Mouse (Mus musculus) limb, embryonic 12.5 days (tissue): Measurements from ENCODE around the gene Txndc15. TPM values are rescaled to one million over a fixed set of nuclear protein-coding genes. Genes with fewer than 3 reads are reported as not detected.
A peak's percentile ranks its signal among the peaks of the same experiment; 100 is the strongest.

ENCODE experiments used
- ATAC-seq: fragments of 200-750 bp; cut with Nextera tagmentation; 2 replicates; pipeline ENCODE4 v1.8.0; 2017; ENCODE audit warnings: low read depth, moderate TSS enrichment; ENCODE audit not compliant: insufficient number of reproducible peaks, insufficient read depth, low FRiP score, low TSS enrichment
- H3K27ac ChIP-seq: fragments of 300-500 bp; sonication (generic); 2 replicates; pipeline ENCODE4 v1.5.1; 2016; ENCODE audit warnings: mild to moderate bottlenecking, moderate library complexity
- H3K27me3 ChIP-seq: fragments of 300-500 bp; sonication (generic); 2 replicates; pipeline ENCODE4 v1.6.1; 2016; ENCODE audit warnings: mild to moderate bottlenecking, moderate library complexity
- H3K36me3 ChIP-seq: fragments of 300-500 bp; sonication (generic); 2 replicates; pipeline ENCODE4 v1.6.1; 2016; ENCODE audit warnings: mild to moderate bottlenecking, moderate library complexity
- H3K4me1 ChIP-seq: fragments of 300-500 bp; sonication (generic); replicated peaks from 2 replicates; pipeline ENCODE4 v1.6.1; 2016
- H3K4me2 ChIP-seq: fragments of 300-500 bp; sonication (generic); 2 replicates; pipeline ENCODE4 v1.6.1; 2016; ENCODE audit warnings: mild to moderate bottlenecking, moderate library complexity
- H3K4me3 ChIP-seq: fragments of 300-500 bp; sonication (generic); replicated peaks from 2 replicates; pipeline ENCODE4 v1.5.1; 2016; ENCODE audit warnings: mild to moderate bottlenecking
- H3K9ac ChIP-seq: fragments of 300-500 bp; sonication (generic); replicated peaks from 2 replicates; pipeline ENCODE4 v1.6.1; 2016; ENCODE audit warnings: mild to moderate bottlenecking, moderate library complexity
- H3K9me3 ChIP-seq: fragments of 300-500 bp; sonication (generic); 2 replicates; pipeline ENCODE4 v1.6.1; 2016; ENCODE audit warnings: mild to moderate bottlenecking, moderate library complexity
- WGBS: fragments of 180-500 bp; shearing (Covaris S2); methylation state at CpG from one replicate; pipeline ENCODE4 v1.1.7; 2016; 5-methylcytosine and 5-hydroxymethylcytosine counted together
- polyA plus RNA-seq: library from polyadenylated mRNA; unstranded; fragments of >200 nt; fragmentation: Nextera tagmentation; extraction: Ambion mirVana; gene quantifications from 2 replicates; pipeline ENCODE4 v1.2.1, GENCODE M21; 2016

Gene Txndc15
- polyA plus RNA-seq = 94.1 and 95.8 TPM in 2 replicates

GRCm38 (mm10) chr13:55714501-55715166 is at the start of gene Txndc15:
TSS of gene Txndc15 (plus strand) at chr13:55714650.
- under 1% methylated on average over 63 of the region's 63 CpGs for WGBS
- Histone ChIP-seq H3K4me1 (peaks cover 20% of the 10 kb centered on the region), H3K4me3 (peak within 1 kb of the TSS; percentile 95), H3K9ac (peak within 1 kb of the TSS; percentile 95), H3K9me3 (no peaks in the 10 kb centered on the region), H3K4me2 (peak within 1 kb of the TSS; percentile 53), H3K36me3 (peaks cover 20% of the 10 kb centered on the region), H3K27me3 (no peaks in the 10 kb centered on the region), H3K27ac (peak within 1 kb of the TSS; percentile 92)
- ATAC-seq = peak; percentile 88

GRCm38 (mm10) chr13:55668550-55668949 is 45.9 kb upstream of the Txndc15 start:
- no peak overlapping the region for H3K9ac ChIP-seq
- H3K27ac ChIP-seq = no peak overlapping the region
- ATAC-seq = no peak
- 0 out of 2 replicates have a peak, but pooled peaks cover 4% of the 10 kb centered on the region for H3K9me3 ChIP-seq
- H3K36me3 ChIP-seq = peaks cover 93% of the 10 kb centered on the region
- H3K4me3 ChIP-seq = no peak overlapping the region
- no peaks in the 10 kb centered on the region for H3K4me1 ChIP-seq
- no peak overlapping the region for H3K4me2 ChIP-seq
- 85% methylated on average over 6 of the region's 6 CpGs for WGBS
- H3K27me3 ChIP-seq = no peaks in the 10 kb centered on the region

- peaks cover 91% of the 10 kb centered on the region for H3K36me3 ChIP-seq
These were observed 41.7 kb upstream of the Txndc15 start for GRCm38 (mm10) chr13:55672711-55673110.

DNA sequence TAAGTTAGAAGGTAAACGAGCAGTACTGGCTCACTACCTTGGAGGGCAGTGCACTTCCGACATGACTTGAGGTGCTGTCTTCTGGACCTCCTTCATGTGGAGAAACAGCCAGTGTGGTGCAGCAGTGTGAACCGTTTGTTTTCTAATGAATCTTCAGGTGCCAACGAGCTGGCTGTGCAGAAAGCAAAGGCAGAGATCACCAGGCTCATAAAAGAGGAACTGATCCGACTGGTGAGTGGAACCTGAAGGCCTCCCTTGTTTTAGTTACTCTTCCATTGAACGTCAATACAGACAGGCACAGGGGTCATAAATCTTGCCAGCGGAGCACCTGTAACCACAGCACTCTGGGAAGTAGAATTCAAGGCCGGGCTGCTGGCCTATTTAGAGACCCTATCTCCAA is 37.1 kb upstream of the Txndc15 start:
- WGBS = 74% methylated on average over 8 of the region's 8 CpGs
- no peak overlapping the region for H3K27ac ChIP-seq
- H3K9ac ChIP-seq = no peak overlapping the region
- H3K36me3 ChIP-seq = peaks cover 85% of the 10 kb centered on the region
- ATAC-seq = no peak
- no peak overlapping the region for H3K4me3 ChIP-seq
- no peaks in the 10 kb centered on the region for H3K9me3 ChIP-seq
- no peaks in the 10 kb centered on the region for H3K4me1 ChIP-seq
- H3K27me3 ChIP-seq = no peaks in the 10 kb centered on the region
- no peak overlapping the region for H3K4me2 ChIP-seq

More at GRCm38 (mm10) chr13:55672711-55673110, 41.7 kb upstream of the Txndc15 start:
- H3K9me3 ChIP-seq = 0 out of 2 replicates have a peak, but pooled peaks cover 4% of the 10 kb centered on the region
- WGBS = 93% methylated on average over 6 of the region's 6 CpGs
- H3K4me1 ChIP-seq = no peaks in the 10 kb centered on the region
- no peak overlapping the region for H3K9ac ChIP-seq
- no peak overlapping the region for H3K27ac ChIP-seq
- no peak for ATAC-seq
- no peak overlapping the region for H3K4me2 ChIP-seq
- H3K4me3 ChIP-seq = no peak overlapping the region
- no peaks in the 10 kb centered on the region for H3K27me3 ChIP-seq

DNA sequence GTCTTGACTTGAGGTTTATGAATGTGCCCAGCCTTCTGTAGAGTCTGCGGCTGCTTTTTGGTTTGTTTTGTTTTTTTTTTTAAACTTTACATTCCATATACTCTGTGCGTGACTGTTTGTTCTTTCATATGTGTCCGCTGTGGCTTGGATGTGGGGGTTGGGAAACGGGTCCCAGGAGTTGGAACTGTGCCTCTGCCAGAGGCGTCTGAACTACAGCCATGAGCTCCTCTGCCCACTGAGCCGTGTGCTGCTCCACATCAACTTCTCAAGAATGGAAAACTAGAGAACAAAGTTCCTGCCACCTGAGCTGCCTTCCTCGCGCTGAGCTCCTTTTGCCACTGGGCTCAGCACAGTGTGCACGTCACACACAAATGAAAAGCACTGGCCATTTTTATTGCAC is 32.2 kb upstream of the Txndc15 start:
- H3K4me3 ChIP-seq = no peak overlapping the region
- H3K27me3 ChIP-seq = no peaks in the 10 kb centered on the region
- peaks cover 4% of the 10 kb centered on the region; the same call in 1 of the 2 replicates for H3K4me1 ChIP-seq
- no peak overlapping the region for H3K9ac ChIP-seq
- no peak overlapping the region for H3K27ac ChIP-seq
- H3K9me3 ChIP-seq = no peaks in the 10 kb centered on the region
- H3K36me3 ChIP-seq = peaks cover 49% of the 10 kb centered on the region
- ATAC-seq = no peak
- WGBS = 89% methylated on average over 9 of the region's 9 CpGs
- no peak overlapping the region for H3K4me2 ChIP-seq

- H3K27me3 ChIP-seq = no peaks in the 10 kb centered on the region
- no peak overlapping the region for H3K27ac ChIP-seq
- H3K9me3 ChIP-seq = no peaks in the 10 kb centered on the region
- WGBS = 88% methylated on average over 3 of the region's 3 CpGs
- H3K4me3 ChIP-seq = no peak overlapping the region
- ATAC-seq = no peak
- no peak overlapping the region for H3K4me2 ChIP-seq
- no peak overlapping the region for H3K9ac ChIP-seq
- peaks cover 10% of the 10 kb centered on the region; the same call in 1 of the 2 replicates for H3K4me1 ChIP-seq
- H3K36me3 ChIP-seq = peaks cover 35% of the 10 kb centered on the region
These were observed 30.9 kb upstream of the Txndc15 start for GRCm38 (mm10) chr13:55683581-55683980.

DNA sequence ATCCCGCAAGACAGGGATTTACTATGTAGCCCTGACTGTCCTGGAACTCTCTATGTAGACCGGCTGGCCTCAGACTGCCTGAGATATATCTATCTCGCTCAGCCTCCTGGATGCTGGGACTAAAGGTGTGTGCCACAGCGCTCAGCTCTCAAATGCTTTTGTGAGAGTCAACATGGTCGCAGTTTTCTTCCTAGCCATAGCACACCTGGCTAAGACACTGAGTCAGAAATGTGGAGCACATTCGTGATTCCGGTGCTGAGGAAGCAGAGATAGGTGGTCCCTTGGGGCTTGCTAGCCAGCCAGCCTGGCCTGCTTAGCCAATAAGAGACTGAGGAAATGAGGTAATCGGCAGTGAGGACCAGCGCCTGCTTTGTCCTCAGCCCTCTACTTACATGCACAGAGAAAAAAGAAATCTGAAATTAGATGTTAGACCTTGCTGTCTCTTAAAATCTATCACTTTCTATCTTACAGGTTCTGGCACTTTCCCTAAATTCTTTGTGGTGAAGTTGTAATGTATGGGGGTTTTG is 28.3 kb upstream of the Txndc15 start:
- Histone ChIP-seq H3K4me2 (0 out of 2 replicates have a peak overlapping the region, but pooled peaks have one; percentile 1), H3K4me3 (no peak overlapping the region), H3K27ac (peak overlapping the region; percentile 54; the same call in 1 of the 2 replicates), H3K9ac (0 out of 2 replicates have a peak overlapping the region, but pooled peaks have one; percentile 23), H3K4me1 (peaks cover 10% of the 10 kb centered on the region; the same call in 1 of the 2 replicates), H3K36me3 (peaks cover 11% of the 10 kb centered on the region; the same call in 1 of the 2 replicates), H3K27me3 (no peaks in the 10 kb centered on the region), H3K9me3 (no peaks in the 10 kb centered on the region)
- no peak for ATAC-seq
- 64% methylated on average over 9 of the region's 9 CpGs for WGBS

DNA sequence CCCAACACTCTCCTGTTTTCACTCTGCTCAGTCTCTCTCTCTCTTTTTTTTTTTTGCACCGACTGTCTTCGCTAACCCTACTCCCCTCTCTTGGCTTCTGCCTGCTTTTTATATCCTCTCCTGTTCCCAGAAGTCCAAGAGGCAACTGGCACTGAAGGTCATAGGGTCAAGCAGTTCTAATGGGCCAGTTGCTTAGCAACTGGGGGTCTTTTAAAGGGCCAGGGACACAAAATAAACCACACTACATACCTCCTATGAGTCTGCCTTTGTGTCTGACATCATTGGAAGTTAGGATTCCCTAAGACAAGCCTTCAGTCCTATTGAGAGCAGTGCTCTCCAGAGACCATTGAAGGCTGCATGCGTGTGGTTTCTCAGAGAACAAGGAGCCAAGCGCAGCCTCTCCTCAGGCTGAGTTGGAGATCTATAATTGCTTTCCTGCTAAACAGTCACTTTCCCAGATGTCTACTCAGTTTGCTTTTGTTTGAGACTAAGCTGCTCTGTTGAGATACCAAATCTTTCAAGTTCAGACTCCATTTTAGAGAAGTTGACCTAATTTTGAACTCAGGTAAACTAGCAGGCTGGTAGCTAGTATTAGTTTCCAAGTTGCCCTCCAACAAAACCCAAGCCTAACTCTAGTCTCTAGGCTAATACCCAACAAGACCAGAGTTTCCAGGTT is 26.4 kb upstream of the Txndc15 start:
- no peaks in the 10 kb centered on the region for H3K27me3 ChIP-seq
- 33% methylated on average over 4 of the region's 4 CpGs for WGBS
- no peak overlapping the region for H3K9ac ChIP-seq
- no peak overlapping the region for H3K4me2 ChIP-seq
- no peak for ATAC-seq
- H3K9me3 ChIP-seq = no peaks in the 10 kb centered on the region
- 0 out of 2 replicates have a peak overlapping the region, but pooled peaks have one; percentile 17 for H3K27ac ChIP-seq
- 0 out of 2 replicates have a peak, but pooled peaks cover 4% of the 10 kb centered on the region for H3K36me3 ChIP-seq
- no peak overlapping the region for H3K4me3 ChIP-seq
- H3K4me1 ChIP-seq = peaks cover 10% of the 10 kb centered on the region; the same call in 1 of the 2 replicates

GRCm38 (mm10) chr13:55692535-55693242 is 21.8 kb upstream of the Txndc15 start, which contains the start of gene B230219D22Rik:
TSS of gene B230219D22Rik (plus strand) at chr13:55693124.
- H3K9me3 ChIP-seq = no peaks in the 10 kb centered on the region
- no peaks in the 10 kb centered on the region; the same call in 1 of the 2 replicates for H3K36me3 ChIP-seq
- H3K4me3 ChIP-seq = peak within 1 kb of the TSS; percentile 100
- H3K4me1 ChIP-seq = peaks cover 22% of the 10 kb centered on the region
- peak within 1 kb of the TSS; percentile 78 for H3K4me2 ChIP-seq
- peak; percentile 93 for ATAC-seq
- no peaks in the 10 kb centered on the region for H3K27me3 ChIP-seq
- 2% methylated on average over 51 of the region's 51 CpGs for WGBS
- peak within 1 kb of the TSS; percentile 99 for H3K27ac ChIP-seq
- peak within 1 kb of the TSS; percentile 100 for H3K9ac ChIP-seq

DNA sequence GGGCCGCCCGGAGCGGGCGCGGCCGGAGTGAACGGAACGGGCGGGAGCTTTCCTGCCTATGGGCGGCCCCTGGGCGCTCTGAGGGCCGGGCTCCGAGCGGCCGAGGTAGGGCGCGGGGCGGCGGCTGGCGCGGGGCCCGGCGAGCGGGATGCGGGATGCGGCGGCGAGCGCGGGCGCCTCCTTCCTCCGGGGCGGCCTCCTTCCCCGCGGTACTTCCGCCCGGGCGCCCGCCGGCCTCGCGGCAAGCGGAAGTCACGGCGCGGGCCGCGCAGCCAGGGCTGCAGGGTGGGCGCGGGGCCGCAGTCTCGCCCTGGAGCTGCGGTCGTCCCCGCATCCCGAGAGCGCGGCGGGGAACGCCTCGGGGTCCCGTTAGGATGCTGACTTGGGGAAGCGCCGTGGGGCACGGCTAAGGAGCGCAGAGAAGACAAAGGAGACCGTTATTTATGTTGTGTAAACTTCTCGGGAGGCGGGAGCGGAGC is 21.2 kb upstream of the Txndc15 start:
- Histone ChIP-seq H3K9me3 (no peaks in the 10 kb centered on the region), H3K9ac (peak overlapping the region; percentile 100), H3K27ac (peak overlapping the region; percentile 99), H3K27me3 (no peaks in the 10 kb centered on the region), H3K4me2 (peak overlapping the region; percentile 78), H3K4me1 (peaks cover 16% of the 10 kb centered on the region), H3K36me3 (peaks cover 3% of the 10 kb centered on the region), H3K4me3 (peak overlapping the region; percentile 100)
- WGBS = under 1% methylated on average over 64 of the region's 70 CpGs
- peak; percentile 41; the same call in 1 of the 2 replicates for ATAC-seq
